Mouse (Mus musculus) heart, embryonic 16.5 days (tissue): ENCODE data around the gene Ankrd31. TPM values are rescaled to one million over a fixed set of nuclear protein-coding genes. Genes with fewer than 3 reads are reported as not detected.

Experiments used
- ATAC-seq: fragments of 200-750 bp; cut with Nextera tagmentation; replicated peaks from 2 replicates; pipeline ENCODE4 v1.8.0; 2017; ENCODE audit warnings: moderate number of reproducible peaks; ENCODE audit not compliant: insufficient read depth, low FRiP score; ENCODE audit errors: extremely low read depth
- H3K27ac ChIP-seq: fragments of 300-500 bp; sonication (generic); 2 replicates; pipeline ENCODE4 v1.5.1; 2014; ENCODE audit warnings: mild to moderate bottlenecking, low read length, control low read depth, moderate library complexity
- H3K27me3 ChIP-seq: fragments of 300-500 bp; sonication (generic); 2 replicates; pipeline ENCODE4 v1.6.1; 2014; ENCODE audit warnings: low read length, mixed read lengths; ENCODE audit not compliant: control insufficient read depth, insufficient read depth
- H3K36me3 ChIP-seq: fragments of 300-500 bp; sonication (generic); 2 replicates; pipeline ENCODE4 v1.6.1; 2014; ENCODE audit not compliant: control insufficient read depth, insufficient read depth
- H3K4me1 ChIP-seq: fragments of 300-500 bp; sonication (generic); 2 replicates; pipeline ENCODE4 v1.6.1; 2014; ENCODE audit warnings: low read length, mixed read lengths; ENCODE audit not compliant: control insufficient read depth, insufficient read depth
- H3K4me2 ChIP-seq: fragments of 300-500 bp; sonication (generic); 2 replicates; pipeline ENCODE4 v1.6.1; 2014; ENCODE audit warnings: low read depth, mild to moderate bottlenecking, control low read depth, low read length
- H3K4me3 ChIP-seq: fragments of 300-500 bp; sonication (generic); 2 replicates; pipeline ENCODE4 v1.5.1; 2014; ENCODE audit warnings: mild to moderate bottlenecking, control low read depth, low read length
- H3K9ac ChIP-seq: fragments of 300-500 bp; sonication (generic); 2 replicates; pipeline ENCODE4 v1.6.1; 2014; ENCODE audit warnings: low read length, control low read depth
- H3K9me3 ChIP-seq: fragments of 300-500 bp; sonication (generic); replicated peaks from 2 replicates; pipeline ENCODE4 v1.6.1; 2016; ENCODE audit warnings: low read length; ENCODE audit not compliant: control insufficient read depth
- WGBS: fragments of 180-500 bp; shearing (Covaris S2); extraction: QIAGEN DNeasy Blood & Tissue Kit; methylation state at CpG from one replicate; pipeline ENCODE4 v1.1.7; 2014; 5-methylcytosine and 5-hydroxymethylcytosine counted together
- polyA plus RNA-seq: library from polyadenylated mRNA; unstranded; fragments of >200 nt; fragmentation: Nextera tagmentation; extraction: Ambion mirVana; gene quantifications from 2 replicates; pipeline ENCODE4 v1.2.1, GENCODE M21; 2015

The Ankrd31 gene
- polyA plus RNA-seq, 1 experiment from 2014 or later, result not detected

GRCm38 (mm10) chr13:96797500-96797899 lies 49.4 kb downstream of the Ankrd31 start:
- H3K36me3 ChIP-seq, result no peaks in the 10 kb centered on the region
- 9% methylated on average over 2 of the region's 2 CpGs for WGBS
- H3K27ac ChIP-seq, result no peak overlapping the region
- no peaks in the 10 kb centered on the region for H3K27me3 ChIP-seq
- H3K4me3 ChIP-seq, result no peak overlapping the region
- no peak overlapping the region for H3K4me2 ChIP-seq
- no peaks in the 10 kb centered on the region for H3K9me3 ChIP-seq
- ATAC-seq, result no peak
- H3K4me1 ChIP-seq, result 0 out of 2 replicates have a peak, but pooled peaks cover 2% of the 10 kb centered on the region
- no peak overlapping the region for H3K9ac ChIP-seq

GRCm38 (mm10) chr13:96849752-96850151 lies 101.7 kb downstream of the Ankrd31 start:
- Histone ChIP-seq H3K9me3 (no peaks in the 10 kb centered on the region), H3K4me1 (no peaks in the 10 kb centered on the region), H3K27me3 (no peaks in the 10 kb centered on the region), H3K4me3 (no peak overlapping the region), H3K9ac (no peak overlapping the region), H3K27ac (no peak overlapping the region), H3K4me2 (no peak overlapping the region), H3K36me3 (no peaks in the 10 kb centered on the region)
- no peak for ATAC-seq
- WGBS, result 54% methylated on average over 1 of the region's 1 CpGs

- no peaks in the 10 kb centered on the region for H3K36me3 ChIP-seq
- no peaks in the 10 kb centered on the region for H3K27me3 ChIP-seq
- no peaks in the 10 kb centered on the region for H3K4me1 ChIP-seq
- no peak overlapping the region for H3K9ac ChIP-seq
- no peak for ATAC-seq
- H3K9me3 ChIP-seq, result no peaks in the 10 kb centered on the region
- no peak overlapping the region for H3K27ac ChIP-seq
- no peak overlapping the region for H3K4me3 ChIP-seq
- no peak overlapping the region for H3K4me2 ChIP-seq
- 11% methylated on average over 2 of the region's 2 CpGs for WGBS
Measured at GRCm38 (mm10) chr13:96852133-96852532, 104.1 kb downstream of the Ankrd31 start.

GRCm38 (mm10) chr13:96853256-96853655 lies 105.2 kb downstream of the Ankrd31 start:
- Histone ChIP-seq H3K27me3 (no peaks in the 10 kb centered on the region), H3K27ac (no peak overlapping the region), H3K9ac (no peak overlapping the region), H3K4me1 (no peaks in the 10 kb centered on the region), H3K4me3 (no peak overlapping the region), H3K36me3 (no peaks in the 10 kb centered on the region), H3K9me3 (no peaks in the 10 kb centered on the region), H3K4me2 (no peak overlapping the region)
- WGBS, result 57% methylated on average over 1 of the region's 1 CpGs
- no peak for ATAC-seq

GRCm38 (mm10) chr13:96855191-96855590 lies 107.1 kb downstream of the Ankrd31 start:
- no peak for ATAC-seq
- Histone ChIP-seq H3K27me3 (no peaks in the 10 kb centered on the region), H3K9ac (no peak overlapping the region), H3K4me3 (no peak overlapping the region), H3K36me3 (no peaks in the 10 kb centered on the region), H3K4me1 (no peaks in the 10 kb centered on the region), H3K9me3 (no peaks in the 10 kb centered on the region), H3K27ac (no peak overlapping the region), H3K4me2 (no peak overlapping the region)
- 15% methylated on average over 3 of the region's 3 CpGs for WGBS

- Histone ChIP-seq H3K9me3 (no peaks in the 10 kb centered on the region), H3K4me3 (no peak overlapping the region), H3K9ac (no peak overlapping the region), H3K36me3 (no peaks in the 10 kb centered on the region), H3K4me2 (no peak overlapping the region), H3K27ac (no peak overlapping the region), H3K4me1 (no peaks in the 10 kb centered on the region), H3K27me3 (no peaks in the 10 kb centered on the region)
- 93% methylated on average over 3 of the region's 3 CpGs for WGBS
- no peak for ATAC-seq
Measured at GRCm38 (mm10) chr13:96859161-96859560, 111.1 kb downstream of the Ankrd31 start.

- Histone ChIP-seq H3K27me3 (no peaks in the 10 kb centered on the region), H3K4me3 (no peak overlapping the region), H3K9me3 (no peaks in the 10 kb centered on the region), H3K4me1 (no peaks in the 10 kb centered on the region), H3K4me2 (no peak overlapping the region), H3K27ac (no peak overlapping the region), H3K9ac (no peak overlapping the region), H3K36me3 (no peaks in the 10 kb centered on the region)
- 73% methylated on average over 4 of the region's 4 CpGs for whole genome bisulfite sequencing
- ATAC-seq, result no peak
Measured at GRCm38 (mm10) chr13:96870742-96871141, 122.7 kb downstream of the Ankrd31 start.

GRCm38 (mm10) chr13:96874071-96874470 lies 126.0 kb downstream of the Ankrd31 start:
- Histone ChIP-seq H3K36me3 (no peaks in the 10 kb centered on the region), H3K4me1 (no peaks in the 10 kb centered on the region), H3K9ac (no peak overlapping the region), H3K27ac (no peak overlapping the region), H3K27me3 (no peaks in the 10 kb centered on the region), H3K9me3 (no peaks in the 10 kb centered on the region), H3K4me2 (no peak overlapping the region), H3K4me3 (no peak overlapping the region)
- no peak for ATAC-seq

- Histone ChIP-seq H3K4me2 (no peak overlapping the region), H3K27me3 (no peaks in the 10 kb centered on the region), H3K4me3 (no peak overlapping the region), H3K9me3 (no peaks in the 10 kb centered on the region), H3K27ac (no peak overlapping the region), H3K9ac (no peak overlapping the region), H3K36me3 (no peaks in the 10 kb centered on the region), H3K4me1 (no peaks in the 10 kb centered on the region)
- 74% methylated on average over 12 of the region's 12 CpGs for WGBS
- no peak for ATAC-seq
Measured at GRCm38 (mm10) chr13:96878220-96879057, 130.4 kb downstream of the Ankrd31 start.
